Mouse (Mus musculus) E14TG2a.4 (cell line): Measurements from ENCODE around the gene Atp2a1.

Source experiments
- CTCF ChIP-seq: conservative IDR thresholded peaks from 2 replicates; pipeline ENCODE4 v1.5.1; 2014; ENCODE audit warnings: low read length
- NANOG ChIP-seq: IDR thresholded peaks from 2 replicates; pipeline ENCODE4 v1.6.1; 2014; ENCODE audit warnings: borderline replicate concordance, low read length, mixed read lengths
- POU5F1 ChIP-seq: IDR thresholded peaks from 2 replicates; pipeline ENCODE4 v1.6.1; 2014; ENCODE audit warnings: low read length, borderline replicate concordance

DNA sequence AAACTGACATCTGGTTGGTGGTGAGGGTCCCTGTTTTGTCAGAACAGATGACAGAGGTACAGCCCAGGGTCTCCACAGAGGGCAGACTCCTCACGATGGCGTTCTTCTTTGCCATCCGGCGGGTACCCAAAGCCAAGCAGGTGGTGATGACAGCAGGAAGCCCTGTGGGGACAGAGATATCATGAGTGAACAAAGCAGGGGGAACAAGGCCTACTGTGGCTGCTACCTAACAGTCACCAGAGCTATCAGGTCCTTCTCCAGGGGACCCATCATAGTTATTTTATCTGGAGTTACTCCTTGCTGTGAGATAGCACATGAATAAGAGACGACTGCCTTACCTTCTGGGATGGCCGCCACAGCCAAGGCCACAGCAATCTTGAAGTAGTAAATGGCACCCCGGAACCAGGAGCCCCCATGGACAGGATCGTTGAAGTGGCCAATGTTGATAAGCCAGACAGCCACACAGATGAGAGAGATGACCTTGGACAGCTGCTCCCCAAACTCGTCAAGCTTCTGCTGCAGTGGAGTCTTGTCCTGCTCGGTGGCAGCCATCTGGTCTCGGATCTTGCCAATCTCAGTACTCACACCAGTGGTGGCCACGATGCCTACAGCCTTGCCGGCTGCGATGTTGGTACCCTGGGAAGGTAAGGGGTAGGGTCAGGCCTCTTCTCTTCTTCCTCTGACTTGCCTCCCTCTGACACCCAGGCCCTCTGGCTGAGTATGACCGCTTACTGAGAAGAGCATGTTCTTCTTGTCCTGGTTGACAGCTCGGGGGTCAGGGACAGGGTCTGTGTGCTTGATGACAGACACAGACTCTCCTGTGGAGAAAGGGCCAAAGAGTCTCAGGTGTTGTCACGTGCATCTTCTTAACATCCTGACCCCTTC lies 6.3 kb downstream of the Atp2a1 start:
- TF ChIP-seq CTCF, result no peak
- no peak for TF ChIP-seq NANOG
- no peak for TF ChIP-seq POU5F1
